Mouse (Mus musculus): ENCODE measurements around the gene Apon.
"Not testable (repeated sequence)": the region's sequence is repeated elsewhere in the genome, so short reads cannot be mapped to it uniquely, and the experiment has no call there.

Apon gene

DNA sequence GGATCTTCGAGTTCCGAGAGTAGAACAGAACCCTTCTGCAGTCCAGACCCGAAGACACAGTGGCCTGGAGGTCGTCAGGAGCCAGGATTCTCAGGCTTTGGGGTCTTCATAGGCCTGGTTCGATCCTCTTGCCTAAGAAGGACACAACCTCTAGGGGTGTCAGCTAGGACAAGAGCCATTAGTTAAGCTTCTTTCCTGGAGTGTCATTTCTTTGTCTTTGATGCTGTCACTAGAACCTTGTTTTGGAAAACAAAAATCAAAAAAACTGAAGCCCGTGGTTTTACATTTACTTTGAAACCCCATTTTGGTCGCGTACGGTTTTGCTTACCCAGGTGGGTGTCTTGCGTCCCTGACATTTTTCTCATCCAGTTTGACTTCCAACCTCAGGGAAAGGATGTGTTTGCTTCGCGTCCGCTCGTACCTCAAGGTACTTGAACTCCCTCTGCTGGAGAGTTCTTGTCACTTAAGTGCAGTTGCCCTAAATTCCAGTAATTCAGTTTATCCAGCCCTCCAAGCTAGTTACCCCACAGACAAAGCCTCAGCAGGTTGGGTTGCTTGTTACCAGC is 21.4 kb upstream of the Apon start:
- peak; percentile 34 to 47 for DNase-seq (ENCODE audit: low spot score in 2 of 2)

DNA sequence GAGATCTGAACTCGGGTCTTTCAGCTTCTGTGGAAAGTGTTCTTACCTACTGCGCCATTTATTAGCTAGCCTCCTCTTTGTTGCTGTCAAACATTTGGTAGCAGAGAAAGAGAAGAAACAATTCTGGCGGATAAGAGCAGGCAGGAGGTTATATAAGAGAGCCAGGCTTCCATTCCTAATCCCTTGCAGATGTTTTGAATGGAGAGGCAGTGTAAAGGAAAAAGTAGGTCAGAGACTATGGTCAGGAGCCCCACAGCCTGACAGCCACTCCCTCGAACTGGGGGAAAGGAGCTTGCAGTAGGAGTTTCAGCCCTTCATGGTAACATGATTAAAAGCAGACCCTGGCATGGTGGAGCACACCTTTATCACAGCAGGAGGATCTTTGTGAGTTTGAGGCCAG is 17.6 kb upstream of the Apon start:
- no peak for DNase-seq (ENCODE audit: low spot score in 2 of 2)

- no peak for DNase-seq (ENCODE audit: low spot score in 2 of 2)
Observed at GRCm38 (mm10) chr10:128237807-128238480, 16.0 kb upstream of the Apon start.

- DNase-seq (ENCODE audit: low spot score in 2 of 2), result no peak
Observed at GRCm38 (mm10) chr10:128239140-128239539, 14.8 kb upstream of the Apon start.

- no peak for DNase-seq (ENCODE audit: low spot score in 2 of 2)
Observed at GRCm38 (mm10) chr10:128240131-128240530, 13.8 kb upstream of the Apon start.

- no peak for DNase-seq (ENCODE audit: low spot score in 2 of 2)
Observed at GRCm38 (mm10) chr10:128243252-128243651, 10.6 kb upstream of the Apon start.

DNA sequence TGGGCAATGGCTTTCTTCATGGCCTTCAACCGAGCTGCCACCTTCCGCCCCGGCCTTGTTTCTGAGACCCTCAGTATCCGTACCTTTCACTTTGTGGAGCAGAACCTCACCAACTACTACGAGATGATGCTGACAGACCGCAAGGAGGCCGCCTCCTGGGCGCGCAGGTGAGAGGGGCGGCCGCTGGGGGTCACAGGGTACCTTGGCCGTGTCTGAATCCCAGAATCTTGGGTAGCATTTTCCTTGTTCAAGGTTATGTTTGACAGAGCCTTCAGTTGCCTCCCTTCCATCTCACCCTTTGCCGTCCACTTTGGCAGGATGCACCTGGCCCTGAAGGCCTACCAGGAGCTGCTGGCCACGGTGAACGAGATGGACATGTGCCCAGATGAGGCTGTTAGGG is 9.8 kb upstream of the Apon start:
- DNase-seq (ENCODE audit: low spot score in 2 of 2), result no peak

GRCm38 (mm10) chr10:128247020-128247732 is 6.7 kb upstream of the Apon start:
- peak in 1 of 2 experiments; percentile 47 for DNase-seq (ENCODE audit: low spot score in 2 of 2)

DNA sequence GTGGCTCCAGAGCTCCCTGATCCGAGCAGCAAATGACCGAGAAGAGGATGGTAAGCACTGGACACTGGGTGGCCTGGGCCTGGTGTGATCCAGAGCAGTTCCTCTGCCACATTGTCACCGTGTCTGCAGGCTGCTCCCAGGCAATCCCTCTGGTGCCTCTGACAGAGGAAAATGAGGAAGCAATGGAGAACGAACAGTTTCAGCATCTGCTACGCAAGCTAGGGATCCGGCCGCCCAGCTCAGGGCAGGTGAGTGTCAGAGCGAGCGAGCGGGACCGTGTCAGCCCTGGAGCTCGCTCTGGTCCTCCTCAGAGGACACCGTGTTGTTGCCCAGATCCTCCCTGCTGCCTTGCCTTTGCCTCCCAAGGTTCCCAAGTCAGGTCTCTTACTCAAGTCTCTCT is 3.3 kb upstream of the Apon start:
- DNase-seq (ENCODE audit: low spot score in 2 of 2), result no peak

DNA sequence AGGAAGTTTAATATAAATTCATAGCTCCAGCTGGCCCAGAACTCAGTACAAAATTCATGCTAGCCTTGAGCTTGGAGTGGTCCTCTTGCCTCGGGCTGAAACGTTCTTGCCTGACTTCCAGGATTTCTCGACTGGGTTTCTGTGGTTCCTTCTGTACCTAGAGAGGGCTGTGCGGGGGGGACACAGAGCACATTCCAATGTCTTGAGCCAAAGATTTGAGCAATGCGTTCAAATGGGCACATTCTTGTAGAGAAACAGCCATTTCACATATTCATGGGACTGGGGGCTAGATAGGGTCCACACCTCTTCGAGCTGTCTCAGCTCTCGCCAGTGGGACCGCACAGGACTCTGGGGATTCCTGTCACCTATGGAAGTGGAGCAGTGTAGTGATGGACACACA is 2.0 kb downstream of the Apon start:
- DNase-seq (ENCODE audit: low spot score in 2 of 2), result no peak

- DNase-seq (ENCODE audit: low spot score in 2 of 2), result no peak
Observed at GRCm38 (mm10) chr10:128256328-128256727, 2.4 kb downstream of the Apon start.

GRCm38 (mm10) chr10:128258953-128259352 is 5.1 kb downstream of the Apon start:
- DNase-seq (ENCODE audit: low spot score in 2 of 2), result no peak

GRCm38 (mm10) chr10:128259946-128260345 is 6.0 kb downstream of the Apon start:
- DNase-seq (ENCODE audit: low spot score in 2 of 2), result no peak

DNA sequence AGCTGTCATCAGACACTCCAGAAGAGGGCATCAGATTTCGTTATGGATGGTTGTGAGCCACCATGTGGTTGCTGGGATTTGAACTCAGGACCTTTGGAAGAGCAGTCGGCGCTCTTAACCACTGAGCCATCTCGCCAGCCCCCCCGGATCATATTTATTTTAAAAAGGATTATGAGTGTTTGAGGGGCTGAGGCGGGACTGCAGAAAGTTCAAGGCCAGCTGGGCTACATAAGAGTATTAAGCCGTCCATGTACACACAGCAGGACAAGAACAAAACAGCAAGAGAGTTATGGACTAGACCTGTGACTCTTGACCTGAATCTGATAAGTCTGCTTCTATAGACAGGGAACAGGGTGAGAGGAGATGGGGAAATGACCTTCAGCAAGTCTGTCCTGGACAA is 6.5 kb downstream of the Apon start:
- not testable (repeated sequence) for DNase-seq (ENCODE audit: low spot score in 2 of 2)

DNA sequence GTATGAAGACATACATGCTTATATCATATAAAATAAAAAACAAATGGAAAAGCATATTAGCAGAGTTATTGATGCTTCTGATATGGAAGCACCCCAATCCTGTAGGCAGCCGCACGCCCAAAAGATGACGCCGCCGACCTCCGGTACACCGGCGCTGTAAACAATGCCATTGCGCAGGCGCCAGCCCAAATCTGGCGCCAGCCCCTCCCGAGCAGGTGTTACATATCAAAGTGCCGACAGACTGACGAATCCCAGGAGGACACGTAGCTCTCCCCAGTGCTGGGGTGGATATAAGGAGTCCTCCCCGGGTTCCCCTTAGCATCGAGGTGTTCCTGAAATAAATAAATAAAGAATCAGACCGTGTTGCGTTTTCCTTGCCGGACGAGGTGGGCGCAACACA is 8.4 kb downstream of the Apon start:
- no peak for DNase-seq (ENCODE audit: low spot score in 2 of 2)

GRCm38 (mm10) chr10:128263393-128264310 is 9.8 kb downstream of the Apon start:
- no peak for DNase-seq (ENCODE audit: low spot score in 2 of 2)

GRCm38 (mm10) chr10:128268371-128268770 is 14.5 kb downstream of the Apon start, which contains the start of gene Apof:
TSS of gene Apof (plus strand) at chr10:128268671.
- DNase-seq (ENCODE audit: low spot score in 2 of 2), result no peak

DNA sequence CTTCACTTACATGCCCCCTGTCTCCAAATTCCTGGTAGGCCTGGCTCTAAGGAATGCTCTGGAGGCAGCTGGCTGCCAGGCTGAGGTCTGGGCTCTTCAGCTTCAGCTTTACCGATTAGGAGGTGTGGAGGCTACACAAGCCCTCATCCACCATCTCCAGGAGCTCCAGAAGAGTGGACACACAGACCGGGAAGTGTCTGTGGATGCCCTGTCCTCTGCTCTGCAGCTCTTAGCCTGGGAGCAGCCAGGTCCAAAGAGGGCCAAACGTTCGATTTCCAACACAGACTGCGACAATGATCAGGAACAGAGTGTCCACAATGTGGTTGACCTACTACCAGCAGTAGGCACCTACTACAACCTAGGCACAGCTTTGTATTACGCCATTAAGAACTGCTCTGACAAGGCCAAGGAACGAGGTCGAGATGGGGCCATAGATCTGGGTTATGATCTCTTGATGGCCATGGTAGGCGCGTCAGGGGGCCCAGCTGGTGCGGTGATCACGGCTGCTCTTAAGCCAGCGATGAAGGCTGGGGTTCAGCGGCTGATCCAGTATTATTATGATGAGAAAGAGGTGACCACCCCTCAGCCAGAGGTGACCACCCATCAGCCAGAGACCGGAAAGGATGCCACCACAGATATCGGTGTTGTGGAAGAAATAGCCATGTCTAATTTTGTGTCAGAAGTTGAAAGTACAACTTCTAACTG is 15.5 kb downstream of the Apon start:
- DNase-seq (ENCODE audit: low spot score in 2 of 2), result no peak

- DNase-seq (ENCODE audit: low spot score in 2 of 2), result peak; percentile 95 to 98
Observed at GRCm38 (mm10) chr10:128270287-128270841, 16.5 kb downstream of the Apon start, which contains the start of gene Stat2. TSS of gene Stat2 (plus strand) at chr10:128270559.

DNA sequence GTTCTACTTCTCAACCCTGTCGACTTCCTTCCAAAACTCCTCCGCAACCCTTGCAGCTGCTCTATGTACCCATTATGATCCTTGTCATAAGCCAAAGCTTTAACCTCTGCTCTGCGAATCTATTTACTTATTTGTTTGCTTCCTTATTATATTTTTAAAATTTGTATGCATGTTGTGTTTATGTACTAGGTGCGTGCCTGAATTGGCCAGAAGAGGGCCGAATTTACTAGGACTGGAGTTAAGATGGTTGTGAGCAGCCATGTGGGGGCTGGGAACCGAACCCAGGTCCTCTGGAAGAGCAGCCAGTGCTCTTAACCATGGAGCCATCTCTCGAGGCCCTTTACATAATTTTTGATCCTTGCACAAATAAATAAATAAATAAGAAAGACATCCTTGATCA is 17.0 kb downstream of the Apon start:
- no peak for DNase-seq (ENCODE audit: low spot score in 2 of 2)

- DNase-seq (ENCODE audit: low spot score in 2 of 2), result no peak
Observed at GRCm38 (mm10) chr10:128271883-128272282, 18.0 kb downstream of the Apon start.

All from urinary bladder, postnatal 36 days (tissue).